Mouse (Mus musculus) lung, postnatal 0 days (tissue): ENCODE measurements around the gene Bnip1. TPM values are rescaled to one million over a fixed set of nuclear protein-coding genes. Genes with fewer than 3 reads are reported as not detected.

Source experiments
- ATAC-seq: fragments of 200-750 bp; cut with Nextera tagmentation; 2 replicates; pipeline ENCODE4 v1.8.0; 2017; ENCODE audit warnings: moderate library complexity
- DNase-seq: peaks from one replicate; pipeline ENCODE4 v3.0.0-alpha.2; 2016; ENCODE audit warnings: low spot score
- H3K27ac ChIP-seq: fragments of 300-500 bp; sonication (generic); 2 replicates; pipeline ENCODE4 v1.5.1; 2014; ENCODE audit warnings: antibody characterized with exemption, mild to moderate bottlenecking, low read length, mixed read lengths
- H3K27me3 ChIP-seq: fragments of 300-500 bp; sonication (generic); replicated peaks from 2 replicates; pipeline ENCODE4 v1.6.1; 2014; ENCODE audit warnings: low read length, mixed read lengths; ENCODE audit not compliant: insufficient read depth
- H3K36me3 ChIP-seq: fragments of 300-500 bp; sonication (generic); 2 replicates; pipeline ENCODE4 v1.6.1; 2014; ENCODE audit warnings: low read length, mixed read lengths; ENCODE audit not compliant: insufficient read depth
- H3K4me1 ChIP-seq: fragments of 300-500 bp; sonication (generic); 2 replicates; pipeline ENCODE4 v1.6.1; 2014; ENCODE audit warnings: antibody characterized with exemption, low read depth, low read length, mixed read lengths; ENCODE audit not compliant: insufficient read depth
- H3K4me2 ChIP-seq: fragments of 300-500 bp; sonication (generic); replicated peaks from 2 replicates; pipeline ENCODE4 v1.6.1; 2014; ENCODE audit warnings: low read depth, mild to moderate bottlenecking, low read length, moderate library complexity, mixed read lengths
- H3K4me3 ChIP-seq: fragments of 300-500 bp; sonication (generic); 2 replicates; pipeline ENCODE4 v1.5.1; 2014; ENCODE audit warnings: low read depth, low read length
- H3K9ac ChIP-seq: fragments of 300-500 bp; sonication (generic); replicated peaks from 2 replicates; pipeline ENCODE4 v1.6.1; 2014; ENCODE audit warnings: low read depth, mild to moderate bottlenecking
- H3K9me3 ChIP-seq: fragments of 300-500 bp; sonication (generic); 2 replicates; pipeline ENCODE4 v1.6.1; 2016; ENCODE audit warnings: low read length, mixed read lengths
- CTCF ChIP-seq: IDR thresholded peaks from 2 replicates; pipeline ENCODE4 v1.5.1; 2016; ENCODE audit warnings: antibody characterized with exemption, mild to moderate bottlenecking
- EP300 ChIP-seq: IDR thresholded peaks from 2 replicates; pipeline ENCODE4 v1.6.1; 2016; ENCODE audit warnings: antibody characterized with exemption, mild to moderate bottlenecking, control low read depth
- WGBS: fragments of 180-500 bp; shearing (Covaris S2); extraction: QIAGEN DNeasy Blood & Tissue Kit; methylation state at CpG from one replicate; pipeline ENCODE4 v1.1.7; 2014; 5-methylcytosine and 5-hydroxymethylcytosine counted together
- polyA plus RNA-seq: library from polyadenylated mRNA; unstranded; fragments of >200 nt; fragmentation: Nextera tagmentation; extraction: Ambion mirVana; gene quantifications from 2 replicates; pipeline ENCODE4 v1.2.1, GENCODE M21; 2015

Bnip1 gene
- polyA plus RNA-seq, 1 experiment from 2014 or later = 23.7 TPM

- peaks cover 5% of the 10 kb centered on the region; the same call in 1 of the 2 replicates for H3K4me1 ChIP-seq
- TF ChIP-seq EP300 (no peak), CTCF (no peak)
- H3K9me3 ChIP-seq = no peaks in the 10 kb centered on the region
- peaks cover 6% of the 10 kb centered on the region; the same call in 1 of the 2 replicates for H3K36me3 ChIP-seq
- H3K27me3 ChIP-seq = no peaks in the 10 kb centered on the region
- 13% methylated on average over 5 of the region's 5 CpGs for WGBS
- peak overlapping the region; percentile 79; the same call in 1 of the 2 replicates for H3K27ac ChIP-seq
- H3K9ac ChIP-seq = peak overlapping the region; percentile 62
- DNase-seq (no peak), ATAC-seq (peak; percentile 20; the same call in 1 of the 2 replicates)
- peak overlapping the region; percentile 74 for H3K4me3 ChIP-seq
- H3K4me2 ChIP-seq = peak overlapping the region; percentile 82
These were observed 761 bp downstream of the Bnip1 start for GRCm38 (mm10) chr17:26781610-26782043.

- peaks cover 5% of the 10 kb centered on the region; the same call in 1 of the 2 replicates for H3K4me1 ChIP-seq
- peaks cover 17% of the 10 kb centered on the region for H3K36me3 ChIP-seq
- no peak overlapping the region for H3K4me3 ChIP-seq
- no peaks in the 10 kb centered on the region for H3K9me3 ChIP-seq
- no peak for ATAC-seq
- H3K4me2 ChIP-seq = no peak overlapping the region
- TF ChIP-seq CTCF = no peak
- no peak for TF ChIP-seq EP300
- no peak for DNase-seq
- H3K27ac ChIP-seq = no peak overlapping the region
- no peak overlapping the region for H3K9ac ChIP-seq
- H3K27me3 ChIP-seq = no peaks in the 10 kb centered on the region
- 90% methylated on average over 8 of the region's 8 CpGs for WGBS
These were observed 3.7 kb downstream of the Bnip1 start for GRCm38 (mm10) chr17:26784525-26784924.

- ATAC-seq = no peak
- no peak overlapping the region for H3K4me3 ChIP-seq
- no peak for DNase-seq
- no peaks in the 10 kb centered on the region for H3K27me3 ChIP-seq
- H3K9me3 ChIP-seq = no peaks in the 10 kb centered on the region
- peaks cover 26% of the 10 kb centered on the region for H3K36me3 ChIP-seq
- H3K27ac ChIP-seq = no peak overlapping the region
- WGBS = 87% methylated on average over 7 of the region's 7 CpGs
- peaks cover 4% of the 10 kb centered on the region; the same call in 1 of the 2 replicates for H3K4me1 ChIP-seq
- no peak overlapping the region for H3K9ac ChIP-seq
- TF ChIP-seq EP300 = no peak
- no peak for TF ChIP-seq CTCF
- no peak overlapping the region for H3K4me2 ChIP-seq
These were observed 5.7 kb downstream of the Bnip1 start for GRCm38 (mm10) chr17:26786586-26786985.

GRCm38 (mm10) chr17:26788986-26789385 lies 8.1 kb downstream of the Bnip1 start:
- no peak overlapping the region for H3K4me2 ChIP-seq
- no peaks in the 10 kb centered on the region for H3K9me3 ChIP-seq
- DNase-seq (no peak), ATAC-seq (no peak)
- H3K27me3 ChIP-seq = no peaks in the 10 kb centered on the region
- peaks cover 38% of the 10 kb centered on the region for H3K36me3 ChIP-seq
- no peaks in the 10 kb centered on the region for H3K4me1 ChIP-seq
- H3K9ac ChIP-seq = no peak overlapping the region
- WGBS = 92% methylated on average over 8 of the region's 8 CpGs
- TF ChIP-seq CTCF = no peak
- no peak for TF ChIP-seq EP300
- no peak overlapping the region for H3K4me3 ChIP-seq
- no peak overlapping the region for H3K27ac ChIP-seq

- H3K27ac ChIP-seq = no peak overlapping the region
- ATAC-seq (no peak), DNase-seq (no peak)
- H3K4me1 ChIP-seq = no peaks in the 10 kb centered on the region
- no peak overlapping the region for H3K4me2 ChIP-seq
- TF ChIP-seq EP300 = no peak
- no peak for TF ChIP-seq CTCF
- no peaks in the 10 kb centered on the region for H3K9me3 ChIP-seq
- no peak overlapping the region for H3K9ac ChIP-seq
- no peaks in the 10 kb centered on the region for H3K27me3 ChIP-seq
- no peak overlapping the region for H3K4me3 ChIP-seq
- WGBS = 91% methylated on average over 8 of the region's 8 CpGs
- H3K36me3 ChIP-seq = peaks cover 38% of the 10 kb centered on the region
These were observed 8.8 kb downstream of the Bnip1 start for GRCm38 (mm10) chr17:26789460-26790268.

- 84% methylated on average over 11 of the region's 11 CpGs for WGBS
- peaks cover 37% of the 10 kb centered on the region for H3K36me3 ChIP-seq
- TF ChIP-seq CTCF = no peak
- TF ChIP-seq EP300 = no peak
These were observed 9.7 kb downstream of the Bnip1 start for GRCm38 (mm10) chr17:26790269-26791214.

More at GRCm38 (mm10) chr17:26790269-26791214, 9.7 kb downstream of the Bnip1 start:
- H3K9ac ChIP-seq = no peak overlapping the region
- no peak for ATAC-seq
- H3K9me3 ChIP-seq = no peaks in the 10 kb centered on the region
- no peak overlapping the region for H3K27ac ChIP-seq
- no peak for DNase-seq
- H3K27me3 ChIP-seq = no peaks in the 10 kb centered on the region
- H3K4me3 ChIP-seq = no peak overlapping the region
- H3K4me2 ChIP-seq = no peak overlapping the region
- H3K4me1 ChIP-seq = no peaks in the 10 kb centered on the region
